In the genomic region with DNA sequence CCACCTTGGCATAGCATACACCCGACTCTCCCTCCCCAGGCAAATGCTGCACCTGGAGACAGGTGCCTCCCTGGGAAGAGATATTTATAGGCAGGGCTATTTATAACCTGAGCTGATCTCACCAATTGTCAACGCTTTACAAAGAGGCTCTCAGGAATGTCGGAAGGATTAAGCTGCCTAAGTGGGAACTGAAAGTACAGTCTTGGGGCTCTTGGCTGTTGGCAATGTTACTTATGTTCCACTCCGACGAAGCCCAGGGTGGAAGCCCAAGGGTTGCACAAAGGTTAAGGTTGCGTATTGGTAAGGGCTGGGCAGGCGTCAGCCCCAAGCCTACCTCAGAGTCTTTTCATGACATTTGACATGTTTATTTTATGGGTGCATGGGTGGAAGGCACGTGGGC, we compare ENCODE assay signal across 14 mouse cellular contexts. TPM values are rescaled to one million over a fixed set of nuclear protein-coding genes. Genes with fewer than 3 reads are reported as not detected.
DNase-seq lines count a peak whose midpoint lies in the region; ATAC-seq lines count a peak whose summit lies in the region.
"Had no signal": no experiment of that assay in that cellular context is flagged by ENCODE, and none has a peak within 500 bp of the region (broad histone marks: within the 10 kb centered on the region; RNA-seq: fewer than 3 reads in every experiment).

No protein-coding gene starts in this region.

- H3K27me3 ChIP-seq in heart, embryonic 12.5 days (replicated peaks): 0 out of 2 replicates have a peak, but pooled peaks cover 3% of the 10 kb centered on the region
- no peaks in the 10 kb centered on the region for H3K27me3 ChIP-seq in forebrain, embryonic 15.5 days

- H3K4me2 ChIP-seq in heart, embryonic 12.5 days: peak overlapping the region; percentile 19
- H3K4me2 ChIP-seq in forebrain, embryonic 15.5 days (replicated peaks): no peak overlapping the region

- H3K9me3 ChIP-seq in heart, embryonic 12.5 days (replicated peaks): peaks cover 4% of the 10 kb centered on the region; the same call in 1 of the 2 replicates
- no peaks in the 10 kb centered on the region for H3K9me3 ChIP-seq in forebrain, embryonic 15.5 days

- H3K36me3 ChIP-seq in heart, embryonic 12.5 days: no peaks in the 10 kb centered on the region
- H3K36me3 ChIP-seq in forebrain, embryonic 15.5 days: no peaks in the 10 kb centered on the region
- H3K36me3 ChIP-seq: midbrain, embryonic 10.5 days had no signal

- H3K9ac ChIP-seq in heart, embryonic 12.5 days: no peak overlapping the region
- no peak overlapping the region for H3K9ac ChIP-seq in forebrain, embryonic 15.5 days (replicated peaks)
- H3K9ac ChIP-seq: liver, postnatal 0 days had no signal

- no peak for ATAC-seq in heart, embryonic 12.5 days (ENCODE audit: insufficient number of reproducible peaks, low FRiP score)
- no peak for ATAC-seq in forebrain, embryonic 15.5 days (replicated peaks)
- ATAC-seq: forebrain, embryonic 14.5 days; inflammation-experienced regulatory T-cells, adult 6 months; liver, postnatal 0 days had no signal

- 27% methylated on average over 8 of the region's 8 CpGs for WGBS in heart, embryonic 12.5 days
- WGBS in forebrain, embryonic 15.5 days: 42% methylated on average over 8 of the region's 8 CpGs

- no peak overlapping the region for H3K27ac ChIP-seq in heart, embryonic 12.5 days (ENCODE audit: poor library complexity, severe bottlenecking)
- no peak overlapping the region for H3K27ac ChIP-seq in forebrain, embryonic 15.5 days (replicated peaks)
- H3K27ac ChIP-seq: midbrain, embryonic 10.5 days had no signal

- no peak for DNase-seq in heart, adult 18-20 months
- peak; percentile 73 for DNase-seq in retina, adult 2 months (ENCODE audit: low read depth, low spot score)
- no peak for DNase-seq in retina, postnatal 1 day
- DNase-seq in lung, postnatal 36 days: peak; percentile 70
- DNase-seq in spleen, adult 12 weeks (ENCODE audit: low spot score): no peak
- DNase-seq: adrenal gland, postnatal 10 days; embryo, embryonic 11 days; liver, postnatal 0 days; right cerebral cortex, adult 18-20 months had no signal

- H3K4me1 ChIP-seq in heart, embryonic 12.5 days (replicated peaks): peaks cover 18% of the 10 kb centered on the region
- peaks cover 9% of the 10 kb centered on the region for H3K4me1 ChIP-seq in forebrain, embryonic 15.5 days

- no peak overlapping the region for H3K4me3 ChIP-seq in heart, embryonic 12.5 days
- H3K4me3 ChIP-seq in forebrain, embryonic 15.5 days: no peak overlapping the region
- H3K4me3 ChIP-seq: midbrain, embryonic 10.5 days had no signal

RNA-seq across cellular contexts. Expression of gene Cotl1, which starts 4.2 kb away (rescaled TPM):
- 40.6 and 54.2 TPM in 2 replicates for polyA plus RNA-seq in heart, embryonic 12.5 days (2016; fragmentation: Nextera tagmentation; extraction: Ambion mirVana)
- 10 to 100 TPM; 16.7 to 22.9 TPM for total RNA-seq in heart, adult 18-20 months (2021)
- 127 and 138 TPM in 2 replicates for polyA plus RNA-seq in forebrain, embryonic 15.5 days (2015; fragmentation: Nextera tagmentation; extraction: Ambion mirVana)

RNA-seq across cellular contexts. Expression of gene Klhl36, which starts 17.5 kb away (rescaled TPM):
- polyA plus RNA-seq in heart, embryonic 12.5 days (2016; fragmentation: Nextera tagmentation; extraction: Ambion mirVana): 10.3 and 12.5 TPM in 2 replicates
- total RNA-seq in heart, adult 18-20 months (2021): 1 to 10 TPM; 2.3 to 3.0 TPM
- polyA plus RNA-seq in forebrain, embryonic 15.5 days (2015; fragmentation: Nextera tagmentation; extraction: Ambion mirVana): 15.3 and 15.4 TPM in 2 replicates

Comparison
In these comparisons a context has a peak if more than half of its experiments do, and no peak if none do; other contexts are left out.
1. DNase-seq: peak in retina, adult 2 months (single experiment) and lung, postnatal 36 days (single experiment); none in heart, adult 18-20 months (0 of 2), retina, postnatal 1 day (single experiment) and spleen, adult 12 weeks (single experiment).